Mouse (Mus musculus) liver, embryonic 16.5 days (tissue): ENCODE measurements around the gene Mtus2. TPM values are rescaled to one million over a fixed set of nuclear protein-coding genes. Genes with fewer than 3 reads are reported as not detected.

ENCODE experiments used
- ATAC-seq: fragments of 200-750 bp; cut with Nextera tagmentation; 2 replicates; pipeline ENCODE4 v1.8.0; 2017; ENCODE audit warnings: low read depth, mild to moderate bottlenecking, moderate number of reproducible peaks, moderate library complexity
- H3K27ac ChIP-seq: fragments of 300-500 bp; sonication (generic); 2 replicates; pipeline ENCODE4 v1.5.1; 2014; ENCODE audit warnings: mild to moderate bottlenecking, low read length
- H3K27me3 ChIP-seq: fragments of 300-500 bp; sonication (generic); 2 replicates; pipeline ENCODE4 v1.6.1; 2014; ENCODE audit warnings: low read depth, low read length, mixed read lengths; ENCODE audit not compliant: control insufficient read depth, insufficient read depth
- H3K36me3 ChIP-seq: fragments of 300-500 bp; sonication (generic); 2 replicates; pipeline ENCODE4 v1.6.1; 2014; ENCODE audit warnings: mild to moderate bottlenecking; ENCODE audit not compliant: control insufficient read depth, insufficient read depth
- H3K4me1 ChIP-seq: fragments of 300-500 bp; sonication (generic); 2 replicates; pipeline ENCODE4 v1.6.1; 2014; ENCODE audit warnings: low read depth, low read length, mixed read lengths; ENCODE audit not compliant: control insufficient read depth
- H3K4me2 ChIP-seq: fragments of 300-500 bp; sonication (generic); 2 replicates; pipeline ENCODE4 v1.6.1; 2014; ENCODE audit warnings: low read depth, low read length, mixed read lengths
- H3K4me3 ChIP-seq: fragments of 300-500 bp; sonication (generic); 2 replicates; pipeline ENCODE4 v1.5.1; 2014; ENCODE audit warnings: low read depth, mild to moderate bottlenecking, low read length
- H3K9ac ChIP-seq: fragments of 300-500 bp; sonication (generic); 2 replicates; pipeline ENCODE4 v1.6.1; 2014; ENCODE audit warnings: low read depth, low read length
- H3K9me3 ChIP-seq: fragments of 300-500 bp; sonication (generic); replicated peaks from 2 replicates; pipeline ENCODE4 v1.6.1; 2016; ENCODE audit warnings: low read length; ENCODE audit not compliant: control insufficient read depth
- WGBS: fragments of 180-500 bp; shearing (Covaris S2); extraction: QIAGEN DNeasy Blood & Tissue Kit; methylation state at CpG from one replicate; pipeline ENCODE4 v1.1.7; 2014; ENCODE audit not compliant: insufficient replicate concordance; 5-methylcytosine and 5-hydroxymethylcytosine counted together
- polyA plus RNA-seq: library from polyadenylated mRNA; unstranded; fragments of >200 nt; fragmentation: Nextera tagmentation; extraction: Ambion mirVana; gene quantifications from 2 replicates; pipeline ENCODE4 v1.2.1, GENCODE M21; 2015

The Mtus2 gene
- polyA plus RNA-seq, 1 experiment from 2014 or later: 0.72 TPM

GRCm38 (mm10) chr5:148211831-148212230 lies 254.7 kb downstream of the Mtus2 start:
- Histone ChIP-seq H3K4me2 (no peak overlapping the region), H3K27ac (no peak overlapping the region), H3K4me1 (no peaks in the 10 kb centered on the region), H3K9me3 (no peaks in the 10 kb centered on the region), H3K9ac (no peak overlapping the region), H3K27me3 (no peaks in the 10 kb centered on the region), H3K36me3 (no peaks in the 10 kb centered on the region), H3K4me3 (no peak overlapping the region)
- no peak for ATAC-seq
- 85% methylated on average over 4 of the region's 4 CpGs for WGBS

DNA sequence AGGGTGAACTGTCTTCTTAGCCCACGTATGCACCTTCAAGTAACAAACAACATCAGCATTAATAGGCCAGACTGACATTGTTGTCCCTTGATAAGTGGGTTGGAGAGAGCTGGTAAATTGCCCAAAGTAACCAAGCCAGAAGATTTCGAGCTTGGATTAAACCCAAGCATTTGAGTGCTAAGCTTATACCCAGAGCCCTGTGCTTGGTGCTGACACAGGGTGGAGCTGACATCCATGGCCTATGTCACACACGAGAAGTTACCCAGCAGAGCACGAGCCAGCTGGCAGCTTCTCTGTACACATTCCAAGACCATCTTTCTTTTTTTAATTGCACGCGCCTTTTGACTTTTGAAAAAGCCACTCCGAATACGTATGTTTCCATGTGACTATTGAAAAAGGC lies 259.7 kb downstream of the Mtus2 start:
- Histone ChIP-seq H3K4me3 (no peak overlapping the region), H3K36me3 (no peaks in the 10 kb centered on the region), H3K4me2 (no peak overlapping the region), H3K27ac (no peak overlapping the region), H3K9me3 (no peaks in the 10 kb centered on the region), H3K4me1 (no peaks in the 10 kb centered on the region), H3K27me3 (no peaks in the 10 kb centered on the region), H3K9ac (no peak overlapping the region)
- no peak for ATAC-seq
- 67% methylated on average over 8 of the region's 8 CpGs for WGBS

- Histone ChIP-seq H3K27ac (no peak overlapping the region), H3K9ac (no peak overlapping the region), H3K4me3 (no peak overlapping the region), H3K9me3 (no peaks in the 10 kb centered on the region), H3K36me3 (no peaks in the 10 kb centered on the region), H3K4me1 (no peaks in the 10 kb centered on the region), H3K4me2 (no peak overlapping the region), H3K27me3 (no peaks in the 10 kb centered on the region)
- WGBS: 68% methylated on average over 5 of the region's 5 CpGs
- ATAC-seq: no peak
Observed at GRCm38 (mm10) chr5:148222898-148223297, 265.8 kb downstream of the Mtus2 start.

DNA sequence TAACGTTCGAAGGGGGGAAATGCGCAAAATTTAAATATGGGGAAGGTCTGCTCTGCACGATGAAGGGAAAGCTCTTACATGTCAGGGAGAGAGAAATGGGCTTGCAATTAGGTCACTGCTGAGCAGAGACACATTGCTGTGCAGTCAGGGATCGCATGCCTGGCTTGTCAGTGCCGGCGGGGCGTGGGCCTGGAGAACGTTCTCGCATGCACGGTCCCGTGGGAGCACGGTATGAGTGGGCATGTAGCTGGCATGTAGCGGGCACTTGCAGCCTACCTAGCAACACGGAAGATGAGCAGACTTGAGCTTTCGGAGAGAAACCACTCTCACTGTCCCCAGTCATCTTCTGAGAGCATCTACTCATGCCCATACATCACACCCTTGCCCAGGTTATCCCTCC lies 266.9 kb downstream of the Mtus2 start:
- Histone ChIP-seq H3K9ac (no peak overlapping the region), H3K9me3 (no peaks in the 10 kb centered on the region), H3K27ac (no peak overlapping the region), H3K4me3 (no peak overlapping the region), H3K4me1 (no peaks in the 10 kb centered on the region), H3K4me2 (no peak overlapping the region), H3K27me3 (no peaks in the 10 kb centered on the region), H3K36me3 (no peaks in the 10 kb centered on the region)
- 74% methylated on average over 16 of the region's 16 CpGs for WGBS
- ATAC-seq: no peak

DNA sequence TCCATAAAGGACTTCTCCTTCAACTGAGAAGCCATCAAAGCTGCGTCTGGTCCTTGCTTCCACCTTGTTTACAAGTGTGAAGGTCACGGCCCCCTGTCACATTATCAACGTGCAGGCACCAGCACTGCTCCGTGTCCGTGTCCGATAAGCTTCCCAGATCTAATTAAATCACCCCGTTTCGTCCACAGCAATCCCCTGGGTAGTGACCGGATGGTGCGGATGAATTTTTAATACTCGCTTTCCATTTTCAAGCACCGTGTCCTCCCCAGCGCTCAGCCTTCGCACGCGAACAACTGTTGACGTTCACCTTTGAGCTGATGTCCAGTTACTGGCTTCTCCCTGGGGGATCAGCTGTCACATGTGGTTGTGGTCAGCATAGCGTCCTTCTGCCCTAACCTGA lies 276.6 kb downstream of the Mtus2 start:
- no peak overlapping the region for H3K4me2 ChIP-seq
- H3K9ac ChIP-seq: no peak overlapping the region
- no peaks in the 10 kb centered on the region for H3K27me3 ChIP-seq
- H3K36me3 ChIP-seq: no peaks in the 10 kb centered on the region
- 79% methylated on average over 18 of the region's 18 CpGs for WGBS
- H3K9me3 ChIP-seq: no peaks in the 10 kb centered on the region
- H3K4me1 ChIP-seq: no peaks in the 10 kb centered on the region
- H3K4me3 ChIP-seq: no peak overlapping the region
- ATAC-seq: no peak
- H3K27ac ChIP-seq: no peak overlapping the region

GRCm38 (mm10) chr5:148236616-148237015 lies 279.5 kb downstream of the Mtus2 start:
- H3K36me3 ChIP-seq: no peaks in the 10 kb centered on the region
- no peak overlapping the region for H3K4me2 ChIP-seq
- 41% methylated on average over 9 of the region's 9 CpGs for WGBS
- no peak overlapping the region for H3K9ac ChIP-seq
- H3K4me1 ChIP-seq: no peaks in the 10 kb centered on the region
- H3K9me3 ChIP-seq: no peaks in the 10 kb centered on the region
- H3K27ac ChIP-seq: no peak overlapping the region
- H3K4me3 ChIP-seq: no peak overlapping the region
- ATAC-seq: no peak
- no peaks in the 10 kb centered on the region for H3K27me3 ChIP-seq

DNA sequence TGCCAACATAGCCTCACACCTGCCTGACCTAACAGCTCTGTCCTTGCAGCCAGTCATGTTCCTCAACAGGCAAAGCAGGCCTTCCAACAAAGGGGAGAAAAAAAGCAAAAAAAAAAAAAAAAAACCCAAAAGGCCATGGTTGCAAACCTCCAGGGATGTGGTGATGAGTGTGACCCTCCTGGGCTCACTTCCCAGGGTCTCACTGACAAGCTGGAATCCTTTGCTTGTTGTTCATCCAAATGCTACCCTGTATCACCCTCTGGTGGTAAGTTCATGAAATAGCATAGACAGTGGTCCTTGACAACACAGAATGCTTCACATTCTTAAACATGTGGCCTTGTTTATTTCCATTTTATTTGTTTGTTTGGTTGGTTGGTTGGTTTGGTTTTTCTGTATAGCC lies 281.9 kb downstream of the Mtus2 start:
- no peak overlapping the region for H3K27ac ChIP-seq
- H3K36me3 ChIP-seq: no peaks in the 10 kb centered on the region
- no peak overlapping the region for H3K4me2 ChIP-seq
- no peaks in the 10 kb centered on the region for H3K27me3 ChIP-seq
- no peak for ATAC-seq
- no peak overlapping the region for H3K9ac ChIP-seq
- no peaks in the 10 kb centered on the region for H3K9me3 ChIP-seq
- no peak overlapping the region for H3K4me3 ChIP-seq
- H3K4me1 ChIP-seq: no peaks in the 10 kb centered on the region

DNA sequence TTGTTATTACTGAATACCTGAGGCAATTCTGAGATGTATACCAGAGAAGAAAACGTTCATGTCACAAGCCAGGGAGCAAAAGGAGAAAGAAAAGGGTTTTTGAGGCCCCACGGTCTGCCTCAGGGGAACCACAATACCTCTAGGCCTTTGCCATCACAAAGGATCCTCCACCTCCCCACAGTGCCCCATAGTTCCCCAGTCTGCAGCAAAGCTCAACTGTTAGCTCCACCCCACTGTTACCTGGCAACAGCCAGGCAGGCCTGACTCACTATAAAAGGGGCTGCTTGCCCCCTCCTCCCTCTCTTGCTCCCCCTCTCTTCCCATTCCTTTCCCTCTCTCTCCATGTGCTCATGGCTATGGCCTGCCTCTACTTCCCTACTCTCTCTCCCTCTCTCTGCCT lies 282.6 kb downstream of the Mtus2 start:
- Histone ChIP-seq H3K4me2 (no peak overlapping the region), H3K36me3 (no peaks in the 10 kb centered on the region), H3K4me3 (no peak overlapping the region), H3K4me1 (no peaks in the 10 kb centered on the region), H3K9me3 (no peaks in the 10 kb centered on the region), H3K27me3 (no peaks in the 10 kb centered on the region), H3K27ac (no peak overlapping the region), H3K9ac (no peak overlapping the region)
- 36% methylated on average over 2 of the region's 2 CpGs for WGBS
- ATAC-seq: no peak

- Histone ChIP-seq H3K4me1 (no peaks in the 10 kb centered on the region), H3K9ac (no peak overlapping the region), H3K4me3 (no peak overlapping the region), H3K27ac (no peak overlapping the region), H3K9me3 (no peaks in the 10 kb centered on the region), H3K36me3 (no peaks in the 10 kb centered on the region), H3K27me3 (no peaks in the 10 kb centered on the region), H3K4me2 (no peak overlapping the region)
- ATAC-seq: no peak
- 7% methylated on average over 7 of the region's 7 CpGs for WGBS
Observed at GRCm38 (mm10) chr5:148241932-148242331, 284.8 kb downstream of the Mtus2 start.

- 13% methylated on average over 1 of the region's 1 CpGs for WGBS
- Histone ChIP-seq H3K4me1 (no peaks in the 10 kb centered on the region), H3K4me3 (no peak overlapping the region), H3K9me3 (no peaks in the 10 kb centered on the region), H3K9ac (no peak overlapping the region), H3K4me2 (no peak overlapping the region), H3K27me3 (no peaks in the 10 kb centered on the region), H3K27ac (no peak overlapping the region), H3K36me3 (no peaks in the 10 kb centered on the region)
- no peak for ATAC-seq
Observed at GRCm38 (mm10) chr5:148244471-148244870, 287.4 kb downstream of the Mtus2 start.
